Mouse (Mus musculus) hindbrain, embryonic 16.5 days (tissue): ENCODE data around the gene Cmip. TPM values are rescaled to one million over a fixed set of nuclear protein-coding genes. Genes with fewer than 3 reads are reported as not detected.
"Not testable (repeated sequence)": the region's sequence is repeated elsewhere in the genome, so short reads cannot be mapped to it uniquely, and the experiment has no call there.

ENCODE experiments used
- ATAC-seq: fragments of 200-750 bp; cut with Nextera tagmentation; 2 replicates; pipeline ENCODE4 v1.8.0; 2017; ENCODE audit warnings: moderate TSS enrichment, moderate library complexity
- H3K27ac ChIP-seq: fragments of 300-500 bp; sonication (generic); 2 replicates; pipeline ENCODE4 v1.5.1; 2014; ENCODE audit warnings: low read depth, mild to moderate bottlenecking, control low read depth, low read length, moderate library complexity
- H3K27me3 ChIP-seq: fragments of 300-500 bp; sonication (generic); replicated peaks from 2 replicates; pipeline ENCODE4 v1.6.1; 2014; ENCODE audit warnings: low read length; ENCODE audit not compliant: control insufficient read depth, insufficient read depth
- H3K36me3 ChIP-seq: fragments of 300-500 bp; sonication (generic); 2 replicates; pipeline ENCODE4 v1.6.1; 2014; ENCODE audit warnings: mild to moderate bottlenecking, low read length, moderate library complexity, mixed read lengths; ENCODE audit not compliant: control insufficient read depth, insufficient read depth
- H3K4me1 ChIP-seq: fragments of 300-500 bp; sonication (generic); 2 replicates; pipeline ENCODE4 v1.6.1; 2014; ENCODE audit warnings: low read depth, low read length; ENCODE audit not compliant: control insufficient read depth, insufficient read depth
- H3K4me2 ChIP-seq: fragments of 300-500 bp; sonication (generic); 2 replicates; pipeline ENCODE4 v1.6.1; 2014; ENCODE audit warnings: mild to moderate bottlenecking, low read length, control low read depth, moderate library complexity
- H3K4me3 ChIP-seq: fragments of 300-500 bp; sonication (generic); 2 replicates; pipeline ENCODE4 v1.5.1; 2014; ENCODE audit warnings: mild to moderate bottlenecking, low read length, control low read depth, moderate library complexity
- H3K9ac ChIP-seq: fragments of 300-500 bp; sonication (generic); 2 replicates; pipeline ENCODE4 v1.6.1; 2014; ENCODE audit warnings: low read depth, mild to moderate bottlenecking, control low read depth, low read length, moderate library complexity
- H3K9me3 ChIP-seq: fragments of 300-500 bp; sonication (generic); 2 replicates; pipeline ENCODE4 v1.6.1; 2014; ENCODE audit warnings: mild to moderate bottlenecking, low read length, moderate library complexity; ENCODE audit not compliant: control insufficient read depth
- WGBS: fragments of 180-500 bp; shearing (Covaris S2); extraction: QIAGEN DNeasy Blood & Tissue Kit; methylation state at CpG from one replicate; pipeline ENCODE4 v1.1.7; 2014; 5-methylcytosine and 5-hydroxymethylcytosine counted together
- polyA plus RNA-seq: library from polyadenylated mRNA; unstranded; fragments of >200 nt; fragmentation: Nextera tagmentation; extraction: Ambion mirVana; gene quantifications from 2 replicates; pipeline ENCODE4 v1.2.1, GENCODE M21; 2015

Cmip gene
- polyA plus RNA-seq, 1 experiment from 2014 or later = 143 TPM

GRCm38 (mm10) chr8:117412232-117412631 is 155.4 kb downstream of the Cmip start:
- H3K36me3 ChIP-seq = no peaks in the 10 kb centered on the region; the same call in 1 of the 2 replicates
- H3K27me3 ChIP-seq = no peaks in the 10 kb centered on the region
- H3K9me3 ChIP-seq = no peaks in the 10 kb centered on the region
- no peak for ATAC-seq
- no peak overlapping the region for H3K4me2 ChIP-seq
- H3K4me3 ChIP-seq = no peak overlapping the region
- peaks cover 3% of the 10 kb centered on the region; the same call in 1 of the 2 replicates for H3K4me1 ChIP-seq
- no peak overlapping the region for H3K9ac ChIP-seq
- no peak overlapping the region for H3K27ac ChIP-seq
- 84% methylated on average over 10 of the region's 10 CpGs for WGBS

GRCm38 (mm10) chr8:117417830-117418229 is 161.0 kb downstream of the Cmip start:
- Histone ChIP-seq H3K4me2 (no peak overlapping the region), H3K36me3 (peaks cover 3% of the 10 kb centered on the region; the same call in 1 of the 2 replicates), H3K9ac (no peak overlapping the region), H3K9me3 (no peaks in the 10 kb centered on the region), H3K4me3 (no peak overlapping the region), H3K27me3 (no peaks in the 10 kb centered on the region), H3K4me1 (peaks cover 12% of the 10 kb centered on the region; the same call in 1 of the 2 replicates), H3K27ac (no peak overlapping the region)
- WGBS = 92% methylated on average over 9 of the region's 9 CpGs
- no peak for ATAC-seq

- ATAC-seq = no peak
- no peak overlapping the region for H3K27ac ChIP-seq
Observed at GRCm38 (mm10) chr8:117420841-117421534, 164.1 kb downstream of the Cmip start.

GRCm38 (mm10) chr8:117421838-117422237 is 165.0 kb downstream of the Cmip start:
- 0 out of 2 replicates have a peak overlapping the region, but pooled peaks have one; percentile 12 for H3K27ac ChIP-seq
- no peak overlapping the region for H3K9ac ChIP-seq
- H3K4me2 ChIP-seq = no peak overlapping the region
- WGBS = 74% methylated on average over 5 of the region's 5 CpGs
- peaks cover 12% of the 10 kb centered on the region for H3K36me3 ChIP-seq
- no peak overlapping the region for H3K4me3 ChIP-seq
- no peaks in the 10 kb centered on the region for H3K27me3 ChIP-seq
- no peak for ATAC-seq
- H3K9me3 ChIP-seq = no peaks in the 10 kb centered on the region
- H3K4me1 ChIP-seq = peaks cover 17% of the 10 kb centered on the region; the same call in 1 of the 2 replicates

More at GRCm38 (mm10) chr8:117420841-117421534, 164.1 kb downstream of the Cmip start:
- no peaks in the 10 kb centered on the region for H3K27me3 ChIP-seq
- no peak overlapping the region for H3K4me3 ChIP-seq
- H3K4me2 ChIP-seq = no peak overlapping the region
- no peak overlapping the region for H3K9ac ChIP-seq
- H3K4me1 ChIP-seq = peaks cover 17% of the 10 kb centered on the region; the same call in 1 of the 2 replicates
- peaks cover 8% of the 10 kb centered on the region; the same call in 1 of the 2 replicates for H3K36me3 ChIP-seq
- no peaks in the 10 kb centered on the region for H3K9me3 ChIP-seq
- 87% methylated on average over 17 of the region's 17 CpGs for WGBS

- 69% methylated on average over 6 of the region's 6 CpGs for WGBS
- Histone ChIP-seq H3K4me2 (no peak overlapping the region), H3K36me3 (peaks cover 17% of the 10 kb centered on the region), H3K9me3 (no peaks in the 10 kb centered on the region), H3K4me1 (peaks cover 17% of the 10 kb centered on the region; the same call in 1 of the 2 replicates), H3K9ac (no peak overlapping the region), H3K4me3 (no peak overlapping the region), H3K27ac (no peak overlapping the region), H3K27me3 (no peaks in the 10 kb centered on the region)
- ATAC-seq = no peak; the same call in 1 of the 2 replicates
Observed at GRCm38 (mm10) chr8:117422343-117422742, 165.5 kb downstream of the Cmip start.

DNA sequence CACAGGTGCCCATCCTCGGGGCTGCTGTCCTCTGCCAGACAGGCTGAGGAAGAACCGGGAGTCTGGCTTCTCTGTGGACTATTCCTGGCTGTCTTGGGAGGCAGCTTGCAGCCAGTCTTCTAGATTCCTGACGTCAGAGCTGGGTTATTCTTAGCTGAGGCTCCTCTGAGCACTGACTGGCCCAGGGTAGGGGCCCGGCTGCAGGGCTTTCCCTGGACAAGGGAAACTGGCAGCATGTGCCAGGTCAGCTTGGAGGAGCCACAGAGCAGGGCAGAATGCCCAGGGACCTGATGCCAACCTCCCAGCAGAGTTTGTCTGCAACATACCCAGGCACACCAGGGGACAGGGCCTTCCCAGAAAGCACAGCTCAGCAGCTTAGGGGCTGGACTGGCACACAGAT is 166.2 kb downstream of the Cmip start:
- 52% methylated on average over 4 of the region's 4 CpGs for WGBS
- H3K9ac ChIP-seq = no peak overlapping the region
- H3K27ac ChIP-seq = peak overlapping the region; percentile 85

DNA sequence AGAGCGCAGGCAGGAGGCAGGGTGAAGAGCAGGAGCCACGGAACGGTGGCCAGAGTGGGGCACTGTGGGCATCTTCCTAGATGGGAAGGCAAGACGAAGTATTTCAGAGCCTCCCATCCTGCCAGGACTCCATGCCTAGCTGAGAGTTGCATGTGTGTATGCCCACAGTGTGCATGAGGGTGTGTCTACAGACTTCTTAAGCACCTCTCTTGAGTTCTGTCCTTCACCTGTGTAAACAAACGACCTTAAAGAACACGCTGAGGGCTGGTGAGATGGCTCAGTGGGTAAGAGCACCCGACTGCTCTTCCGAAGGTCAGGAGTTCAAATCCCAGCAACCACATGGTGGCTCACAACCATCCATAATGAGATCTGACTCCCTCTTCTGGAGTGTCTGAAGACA is 171.0 kb downstream of the Cmip start:
- ATAC-seq = not testable (repeated sequence)

More for the DNA sequence above, 166.2 kb downstream of the Cmip start:
- ATAC-seq = peak; percentile 92
- no peak overlapping the region for H3K4me3 ChIP-seq
- H3K36me3 ChIP-seq = peaks cover 21% of the 10 kb centered on the region
- no peak overlapping the region for H3K4me2 ChIP-seq
- H3K4me1 ChIP-seq = peaks cover 17% of the 10 kb centered on the region; the same call in 1 of the 2 replicates
- H3K27me3 ChIP-seq = no peaks in the 10 kb centered on the region
- H3K9me3 ChIP-seq = no peaks in the 10 kb centered on the region

GRCm38 (mm10) chr8:117428524-117429162 is 171.8 kb downstream of the Cmip start:
- H3K9ac ChIP-seq = no peak overlapping the region
- peaks cover 34% of the 10 kb centered on the region for H3K36me3 ChIP-seq
- ATAC-seq = no peak
- WGBS = 72% methylated on average over 21 of the region's 21 CpGs
- H3K4me3 ChIP-seq = no peak overlapping the region
- no peaks in the 10 kb centered on the region for H3K4me1 ChIP-seq
- H3K9me3 ChIP-seq = no peaks in the 10 kb centered on the region
- H3K4me2 ChIP-seq = no peak overlapping the region
- no peaks in the 10 kb centered on the region for H3K27me3 ChIP-seq
- H3K27ac ChIP-seq = no peak overlapping the region

More for the DNA sequence above, 171.0 kb downstream of the Cmip start:
- whole genome bisulfite sequencing = 89% methylated on average over 8 of the region's 8 CpGs
- peaks cover 34% of the 10 kb centered on the region for H3K36me3 ChIP-seq
- H3K4me1 ChIP-seq, H3K9ac ChIP-seq, H3K9me3 ChIP-seq, H3K27ac ChIP-seq, H3K27me3 ChIP-seq, H3K4me3 ChIP-seq, H3K4me2 ChIP-seq: not testable (repeated sequence)

GRCm38 (mm10) chr8:117430624-117431023 is 173.8 kb downstream of the Cmip start:
- Histone ChIP-seq H3K4me2 (no peak overlapping the region), H3K36me3 (peaks cover 38% of the 10 kb centered on the region)

More at GRCm38 (mm10) chr8:117430624-117431023, 173.8 kb downstream of the Cmip start:
- no peaks in the 10 kb centered on the region for H3K4me1 ChIP-seq
- H3K4me3 ChIP-seq = no peak overlapping the region
- H3K9me3 ChIP-seq = no peaks in the 10 kb centered on the region
- no peaks in the 10 kb centered on the region for H3K27me3 ChIP-seq
- H3K27ac ChIP-seq = no peak overlapping the region
- no peak for ATAC-seq
- WGBS = 92% methylated on average over 4 of the region's 4 CpGs
- no peak overlapping the region for H3K9ac ChIP-seq
